Mouse (Mus musculus): ENCODE measurements around the gene Brinp2. TPM values are rescaled to one million over a fixed set of nuclear protein-coding genes. Genes with fewer than 3 reads are reported as not detected.

Gene Brinp2
- polyA plus RNA-seq, 1 experiment from 2014 or later, result 2.4 TPM

- 89% methylated on average over 2 of the region's 2 CpGs for WGBS
- no peaks in the 10 kb centered on the region for H3K4me1 ChIP-seq
Observed at GRCm38 (mm10) chr1:158241848-158242556, 114.1 kb downstream of the Brinp2 start.

DNA sequence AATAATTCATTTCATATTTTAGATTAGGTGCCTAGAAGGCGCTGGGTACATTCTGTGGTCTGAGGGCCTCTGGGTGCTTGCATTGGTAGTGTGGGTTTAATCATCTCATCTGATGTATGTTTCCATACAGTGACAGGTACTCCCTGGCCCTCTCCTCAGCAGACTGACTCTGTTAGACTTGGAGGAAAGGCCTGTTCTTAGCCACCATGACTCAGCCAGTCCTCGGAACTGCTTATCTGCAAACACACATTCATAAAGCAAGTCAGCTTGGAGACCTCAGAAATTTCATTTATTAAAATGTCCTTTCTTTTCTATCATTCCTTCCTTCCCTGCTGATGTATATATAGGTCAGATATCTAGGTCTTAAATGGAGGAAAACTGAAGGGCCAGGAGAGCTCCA, 116.3 kb downstream of the Brinp2 start:
- DNase-seq (ENCODE audit: extremely low spot score, low spot score), result no peak
- 89% methylated on average over 2 of the region's 2 CpGs for whole genome bisulfite sequencing
- Histone ChIP-seq H3K27me3 (ENCODE audit: poor library complexity, severe bottlenecking) (no peaks in the 10 kb centered on the region), H3K9me3 (no peaks in the 10 kb centered on the region), H3K27ac (no peak overlapping the region), H3K4me3 (no peak overlapping the region), H3K36me3 (replicated peaks) (no peaks in the 10 kb centered on the region), H3K4me1 (no peaks in the 10 kb centered on the region)

More at GRCm38 (mm10) chr1:158241848-158242556, 114.1 kb downstream of the Brinp2 start:
- no peak overlapping the region for H3K27ac ChIP-seq
- H3K36me3 ChIP-seq (replicated peaks), result no peaks in the 10 kb centered on the region
- DNase-seq (ENCODE audit: extremely low spot score, low spot score), result no peak
- no peaks in the 10 kb centered on the region for H3K27me3 ChIP-seq (ENCODE audit: poor library complexity, severe bottlenecking)
- H3K4me3 ChIP-seq, result no peak overlapping the region
- no peaks in the 10 kb centered on the region for H3K9me3 ChIP-seq

DNA sequence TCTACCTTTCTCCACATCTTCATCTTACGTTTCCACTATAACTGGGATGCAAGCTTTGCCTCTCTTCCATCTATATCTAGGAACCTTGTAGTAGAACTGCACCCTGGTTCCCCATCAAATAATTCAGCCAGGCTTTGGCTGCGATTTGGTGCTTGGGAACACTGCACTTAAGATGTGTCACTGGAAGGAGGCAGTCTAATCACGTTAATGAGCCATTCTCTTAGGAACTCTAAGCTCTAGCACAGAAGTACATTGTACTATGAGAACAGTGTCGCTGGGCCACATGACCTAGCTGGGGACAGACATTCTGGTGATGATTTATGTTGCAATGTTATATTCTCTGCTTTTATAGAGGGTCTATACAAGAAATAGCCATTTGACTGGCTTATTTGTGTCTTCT, 117.4 kb downstream of the Brinp2 start:
- no peaks in the 10 kb centered on the region for H3K27me3 ChIP-seq (ENCODE audit: poor library complexity, severe bottlenecking)
- no peak overlapping the region for H3K4me3 ChIP-seq
- H3K9me3 ChIP-seq, result no peaks in the 10 kb centered on the region
- H3K4me1 ChIP-seq, result no peaks in the 10 kb centered on the region
- DNase-seq (ENCODE audit: extremely low spot score, low spot score), result no peak
- H3K27ac ChIP-seq, result no peak overlapping the region
- 50% methylated on average over 4 of the region's 4 CpGs for whole genome bisulfite sequencing
- no peaks in the 10 kb centered on the region for H3K36me3 ChIP-seq (replicated peaks)

DNA sequence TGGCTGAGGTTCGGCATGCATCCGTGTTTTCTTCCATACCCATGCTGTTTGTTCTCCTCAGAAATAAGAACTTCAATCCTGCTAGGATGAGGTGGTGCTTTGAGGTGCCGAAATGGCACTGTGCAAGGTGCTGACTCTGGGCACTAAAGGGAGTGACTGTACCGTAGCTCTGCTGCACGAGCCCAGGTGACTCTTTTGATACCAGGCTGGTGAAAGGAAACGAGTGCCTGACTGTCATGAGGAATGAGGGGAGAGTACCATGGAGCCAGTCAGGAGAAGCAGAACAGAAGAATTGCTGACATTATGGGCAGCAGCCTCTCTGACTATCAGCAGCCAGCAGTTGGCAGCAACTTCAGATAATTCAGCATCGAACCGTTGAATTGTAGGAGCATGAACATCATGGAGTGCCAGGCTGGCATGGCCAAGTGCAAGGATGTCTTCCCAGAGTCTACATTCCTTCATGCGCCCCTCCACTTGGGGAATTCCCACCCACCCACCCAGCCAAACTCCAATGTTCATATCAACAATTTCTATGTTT, 127.4 kb downstream of the Brinp2 start:
- H3K4me1 ChIP-seq, result peaks cover 12% of the 10 kb centered on the region
- H3K27me3 ChIP-seq (ENCODE audit: poor library complexity, severe bottlenecking), result no peaks in the 10 kb centered on the region
- DNase-seq (ENCODE audit: extremely low spot score, low spot score), result no peak
- 94% methylated on average over 9 of the region's 9 CpGs for WGBS
- H3K9me3 ChIP-seq, result no peaks in the 10 kb centered on the region
- no peaks in the 10 kb centered on the region for H3K36me3 ChIP-seq (replicated peaks)
- H3K27ac ChIP-seq, result no peak overlapping the region
- H3K4me3 ChIP-seq, result no peak overlapping the region

- Histone ChIP-seq H3K9me3 (no peaks in the 10 kb centered on the region), H3K27me3 (ENCODE audit: poor library complexity, severe bottlenecking) (no peaks in the 10 kb centered on the region), H3K27ac (no peak overlapping the region), H3K4me3 (no peak overlapping the region), H3K4me1 (peaks cover 12% of the 10 kb centered on the region), H3K36me3 (replicated peaks) (no peaks in the 10 kb centered on the region)
- no peak for DNase-seq (ENCODE audit: extremely low spot score, low spot score)
- 86% methylated on average over 2 of the region's 2 CpGs for WGBS
Observed at GRCm38 (mm10) chr1:158227239-158227638, 128.9 kb downstream of the Brinp2 start.

- H3K27ac ChIP-seq, result no peak overlapping the region
- no peak for DNase-seq (ENCODE audit: extremely low spot score, low spot score)
- H3K4me3 ChIP-seq, result no peak overlapping the region
- no peaks in the 10 kb centered on the region for H3K9me3 ChIP-seq
- H3K4me1 ChIP-seq, result peaks cover 15% of the 10 kb centered on the region
- no peaks in the 10 kb centered on the region for H3K36me3 ChIP-seq (replicated peaks)
- 63% methylated on average over 2 of the region's 2 CpGs for WGBS
- no peaks in the 10 kb centered on the region for H3K27me3 ChIP-seq (ENCODE audit: poor library complexity, severe bottlenecking)
Observed at GRCm38 (mm10) chr1:158226689-158227088, 129.4 kb downstream of the Brinp2 start.

DNA sequence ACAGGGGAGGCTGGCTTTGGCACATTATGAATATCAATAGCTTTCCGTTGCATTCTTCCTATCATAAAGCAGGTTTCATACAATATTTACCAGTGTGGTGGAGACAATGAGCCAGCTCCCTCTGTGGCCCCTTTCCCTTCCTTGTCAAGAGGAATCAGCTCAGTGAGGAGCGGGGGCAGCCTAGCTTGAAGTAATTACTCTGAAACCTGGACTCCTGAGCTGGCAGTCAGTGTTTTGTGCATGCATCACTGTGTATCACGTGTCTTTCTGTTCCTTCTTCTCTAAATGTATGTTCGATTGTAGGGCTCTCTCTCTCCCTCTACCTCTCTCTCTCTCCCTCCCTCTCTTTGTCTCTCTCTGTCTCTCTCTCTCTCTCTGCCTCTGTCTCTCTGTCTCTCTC, 135.1 kb downstream of the Brinp2 start:
- Histone ChIP-seq H3K9me3 (no peaks in the 10 kb centered on the region), H3K4me1 (peaks cover 35% of the 10 kb centered on the region), H3K36me3 (replicated peaks) (no peaks in the 10 kb centered on the region), H3K27ac (peak overlapping the region; percentile 68), H3K27me3 (ENCODE audit: poor library complexity, severe bottlenecking) (no peaks in the 10 kb centered on the region), H3K4me3 (no peak overlapping the region)
- 44% methylated on average over 4 of the region's 4 CpGs for WGBS
- DNase-seq (ENCODE audit: extremely low spot score, low spot score), result peak; percentile 34

- 70% methylated on average over 4 of the region's 4 CpGs for WGBS
- Histone ChIP-seq H3K36me3 (replicated peaks) (no peaks in the 10 kb centered on the region), H3K4me3 (no peak overlapping the region), H3K27ac (peak overlapping the region; percentile 68), H3K27me3 (ENCODE audit: poor library complexity, severe bottlenecking) (no peaks in the 10 kb centered on the region), H3K9me3 (no peaks in the 10 kb centered on the region), H3K4me1 (peaks cover 35% of the 10 kb centered on the region)
- DNase-seq (ENCODE audit: extremely low spot score, low spot score), result no peak
Observed at GRCm38 (mm10) chr1:158220148-158220547, 136.0 kb downstream of the Brinp2 start.

DNA sequence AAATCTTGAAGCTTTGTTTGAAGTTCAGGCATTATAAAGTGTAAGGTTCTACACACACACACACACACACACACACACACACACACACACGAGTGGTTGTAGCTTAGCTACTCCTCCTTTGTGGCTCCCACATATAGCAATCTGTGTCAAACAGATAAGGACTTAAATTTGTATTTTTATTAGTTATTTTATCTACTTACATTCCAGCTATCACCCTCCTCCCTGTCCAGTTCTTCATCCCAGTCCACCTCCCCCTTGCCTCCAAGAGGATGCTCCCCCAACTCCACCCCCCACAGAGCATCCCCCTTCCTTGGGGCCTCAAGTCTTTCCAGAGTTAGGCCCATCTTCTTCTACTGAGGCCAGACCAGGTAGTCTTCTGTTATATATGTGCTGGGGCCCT, 137.4 kb downstream of the Brinp2 start:
- Histone ChIP-seq H3K9me3 (no peaks in the 10 kb centered on the region), H3K4me3 (no peak overlapping the region), H3K36me3 (replicated peaks) (no peaks in the 10 kb centered on the region), H3K4me1 (peaks cover 35% of the 10 kb centered on the region), H3K27me3 (ENCODE audit: poor library complexity, severe bottlenecking) (no peaks in the 10 kb centered on the region), H3K27ac (no peak overlapping the region)
- WGBS, result 76% methylated on average over 1 of the region's 1 CpGs
- no peak for DNase-seq (ENCODE audit: extremely low spot score, low spot score)

- DNase-seq (ENCODE audit: extremely low spot score, low spot score), result no peak
- no peaks in the 10 kb centered on the region for H3K9me3 ChIP-seq
- peaks cover 35% of the 10 kb centered on the region for H3K4me1 ChIP-seq
- no peak overlapping the region for H3K27ac ChIP-seq
- no peak overlapping the region for H3K4me3 ChIP-seq
- H3K27me3 ChIP-seq (ENCODE audit: poor library complexity, severe bottlenecking), result no peaks in the 10 kb centered on the region
- WGBS, result 69% methylated on average over 2 of the region's 2 CpGs
- H3K36me3 ChIP-seq (replicated peaks), result no peaks in the 10 kb centered on the region
Observed at GRCm38 (mm10) chr1:158218294-158218693, 137.8 kb downstream of the Brinp2 start.

DNA sequence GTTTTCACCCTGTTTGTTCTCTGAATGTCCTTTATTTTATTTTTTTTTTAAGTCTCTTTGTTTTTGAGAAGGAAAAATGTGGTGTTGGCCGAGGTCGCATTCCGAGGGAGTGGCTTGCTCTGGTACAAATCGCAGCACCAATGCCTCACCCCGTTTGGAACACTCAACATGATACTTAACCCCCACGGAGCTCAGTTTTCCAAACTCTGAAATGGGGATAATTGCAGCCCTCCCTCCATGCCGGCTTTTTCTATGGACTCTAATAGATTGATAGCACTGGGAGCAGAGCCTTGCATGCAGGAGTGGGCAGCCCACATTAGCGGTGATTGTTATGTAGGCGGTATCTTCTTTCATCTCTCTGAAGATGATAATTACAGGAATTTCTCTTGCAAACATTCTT, 140.5 kb downstream of the Brinp2 start:
- Histone ChIP-seq H3K27me3 (ENCODE audit: poor library complexity, severe bottlenecking) (no peaks in the 10 kb centered on the region), H3K27ac (no peak overlapping the region), H3K9me3 (no peaks in the 10 kb centered on the region), H3K4me1 (peaks cover 20% of the 10 kb centered on the region), H3K36me3 (replicated peaks) (no peaks in the 10 kb centered on the region), H3K4me3 (no peak overlapping the region)
- DNase-seq (ENCODE audit: extremely low spot score, low spot score), result no peak
- WGBS, result 76% methylated on average over 9 of the region's 9 CpGs

DNA sequence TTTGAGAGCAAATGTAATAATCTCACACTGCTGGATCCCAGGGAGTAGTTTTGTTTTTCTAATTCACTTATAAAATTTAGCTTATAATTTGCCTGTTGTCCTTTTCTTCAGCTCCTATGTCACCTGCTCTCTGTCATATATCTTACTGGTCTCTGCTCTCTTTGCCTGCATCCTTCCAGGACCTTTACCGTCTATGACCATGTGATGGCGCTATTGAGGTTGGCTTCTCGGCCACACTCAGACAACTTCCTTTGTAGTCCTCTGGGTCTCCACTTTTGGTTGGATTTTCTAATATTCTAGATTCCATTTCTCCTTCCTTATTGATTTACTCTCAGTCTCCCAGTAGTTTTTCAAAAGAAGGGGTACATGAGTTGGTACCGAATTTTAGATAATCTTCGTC, 141.4 kb downstream of the Brinp2 start:
- WGBS, result 51% methylated on average over 5 of the region's 5 CpGs
- H3K9me3 ChIP-seq, result no peaks in the 10 kb centered on the region
- peaks cover 12% of the 10 kb centered on the region for H3K4me1 ChIP-seq
- no peak overlapping the region for H3K4me3 ChIP-seq
- no peaks in the 10 kb centered on the region for H3K27me3 ChIP-seq (ENCODE audit: poor library complexity, severe bottlenecking)
- H3K27ac ChIP-seq, result no peak overlapping the region
- no peaks in the 10 kb centered on the region for H3K36me3 ChIP-seq (replicated peaks)
- DNase-seq (ENCODE audit: extremely low spot score, low spot score), result no peak

- 88% methylated on average over 4 of the region's 4 CpGs for WGBS
Observed at GRCm38 (mm10) chr1:158213736-158214135, 142.4 kb downstream of the Brinp2 start.

More at GRCm38 (mm10) chr1:158213736-158214135, 142.4 kb downstream of the Brinp2 start:
- Histone ChIP-seq H3K27ac (no peak overlapping the region), H3K4me3 (no peak overlapping the region), H3K27me3 (ENCODE audit: poor library complexity, severe bottlenecking) (no peaks in the 10 kb centered on the region), H3K9me3 (no peaks in the 10 kb centered on the region), H3K4me1 (peaks cover 10% of the 10 kb centered on the region), H3K36me3 (replicated peaks) (no peaks in the 10 kb centered on the region)
- no peak for DNase-seq (ENCODE audit: extremely low spot score, low spot score)
